Mouse (Mus musculus) testis, adult 2 months (tissue): ENCODE measurements at regions not wholly inside any gene's neighbourhood (a gene's known extent, or its start where the extent isn't known, plus 50 kb on each side); places are given as distances from the start of the nearest gene placed in this dataset.

Source experiments
- H3K27ac ChIP-seq: fragments of 200-500 bp; 2 replicates; pipeline ENCODE4 v1.5.1; 2012; ENCODE audit warnings: low read depth, low read length; ENCODE audit not compliant: control insufficient read depth, insufficient read depth
- H3K27me3 ChIP-seq: fragments of 200-500 bp; 2 replicates; pipeline ENCODE4 v1.6.1; 2012; ENCODE audit warnings: mild to moderate bottlenecking, low read length, moderate library complexity; ENCODE audit not compliant: control insufficient read depth, insufficient read depth
- H3K36me3 ChIP-seq: fragments of 200-500 bp; 2 replicates; pipeline ENCODE4 v1.6.1; 2012; ENCODE audit warnings: mild to moderate bottlenecking, low read length; ENCODE audit not compliant: control insufficient read depth, insufficient read depth
- H3K4me1 ChIP-seq: fragments of 200-500 bp; 2 replicates; pipeline ENCODE4 v1.6.1; 2012; ENCODE audit warnings: low read length; ENCODE audit not compliant: control insufficient read depth, insufficient read depth
- H3K4me3 ChIP-seq: fragments of 200-500 bp; 2 replicates; pipeline ENCODE4 v1.5.1; 2012; ENCODE audit warnings: low read depth, mild to moderate bottlenecking, low read length, moderate library complexity, mixed read lengths; ENCODE audit not compliant: control insufficient read depth
- CTCF ChIP-seq: fragments of 200-500 bp; IDR thresholded peaks from 2 replicates; pipeline ENCODE4 v1.5.1; 2012; ENCODE audit warnings: low read depth, mild to moderate bottlenecking, inconsistent platforms, low read length, moderate library complexity; ENCODE audit not compliant: control insufficient read depth, insufficient read depth, insufficient replicate concordance
- POLR2A ChIP-seq: fragments of 200-500 bp; IDR thresholded peaks from 2 replicates; pipeline ENCODE4 v1.6.1; 2012; ENCODE audit warnings: low read depth, mild to moderate bottlenecking, inconsistent platforms, low read length, moderate library complexity; ENCODE audit not compliant: control insufficient read depth

- no peak overlapping the region for H3K4me3 ChIP-seq
- TF ChIP-seq CTCF = no peak
- no peak for TF ChIP-seq POLR2A
- H3K36me3 ChIP-seq = no peaks in the 10 kb centered on the region
- no peaks in the 10 kb centered on the region for H3K4me1 ChIP-seq
- no peaks in the 10 kb centered on the region for H3K27me3 ChIP-seq
- H3K27ac ChIP-seq = no peak overlapping the region
Measured at GRCm38 (mm10) chr15:97487425-97487824, 218.2 kb downstream of the Rpap3 start.

- Histone ChIP-seq H3K27me3 (no peaks in the 10 kb centered on the region), H3K36me3 (no peaks in the 10 kb centered on the region), H3K27ac (no peak overlapping the region), H3K4me3 (peak overlapping the region; percentile 24), H3K4me1 (no peaks in the 10 kb centered on the region)
- no peak for TF ChIP-seq POLR2A
- TF ChIP-seq CTCF = no peak
Measured at GRCm38 (mm10) chr15:97471986-97472779, 225.1 kb upstream of the Amigo2 start.

DNA sequence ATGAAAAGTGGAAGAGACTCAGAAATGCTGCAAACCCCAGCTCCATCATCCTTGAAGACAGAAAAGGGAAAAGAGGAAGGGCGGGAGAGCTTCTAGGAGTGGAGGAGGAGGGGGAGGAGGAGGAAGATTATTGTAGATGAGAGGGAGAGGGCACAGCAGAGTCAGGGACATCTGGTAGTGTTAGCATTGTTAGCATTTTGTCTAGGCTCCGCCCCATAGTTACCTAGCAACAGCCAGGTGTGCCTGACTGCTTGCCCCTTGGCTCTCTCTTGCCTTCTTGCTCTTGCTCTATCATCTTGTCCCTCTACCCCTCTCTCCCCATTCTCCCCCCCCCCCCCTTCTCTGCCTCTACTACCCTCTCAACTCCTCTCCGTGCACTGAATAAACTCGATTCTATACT is 224.4 kb upstream of the Amigo2 start:
- Histone ChIP-seq H3K4me1 (no peaks in the 10 kb centered on the region), H3K27ac (no peak overlapping the region), H3K4me3 (peak overlapping the region; percentile 53), H3K36me3 (no peaks in the 10 kb centered on the region), H3K27me3 (no peaks in the 10 kb centered on the region)
- peak; percentile 21; the same call in 1 of the 2 replicates for TF ChIP-seq POLR2A
- TF ChIP-seq CTCF = no peak

GRCm38 (mm10) chr15:97469684-97470344 is 222.7 kb upstream of the Amigo2 start:
- H3K4me3 ChIP-seq = no peak overlapping the region
- no peaks in the 10 kb centered on the region for H3K36me3 ChIP-seq
- no peaks in the 10 kb centered on the region for H3K27me3 ChIP-seq
- TF ChIP-seq CTCF = no peak
- no peak for TF ChIP-seq POLR2A
- no peaks in the 10 kb centered on the region for H3K4me1 ChIP-seq
- H3K27ac ChIP-seq = no peak overlapping the region

DNA sequence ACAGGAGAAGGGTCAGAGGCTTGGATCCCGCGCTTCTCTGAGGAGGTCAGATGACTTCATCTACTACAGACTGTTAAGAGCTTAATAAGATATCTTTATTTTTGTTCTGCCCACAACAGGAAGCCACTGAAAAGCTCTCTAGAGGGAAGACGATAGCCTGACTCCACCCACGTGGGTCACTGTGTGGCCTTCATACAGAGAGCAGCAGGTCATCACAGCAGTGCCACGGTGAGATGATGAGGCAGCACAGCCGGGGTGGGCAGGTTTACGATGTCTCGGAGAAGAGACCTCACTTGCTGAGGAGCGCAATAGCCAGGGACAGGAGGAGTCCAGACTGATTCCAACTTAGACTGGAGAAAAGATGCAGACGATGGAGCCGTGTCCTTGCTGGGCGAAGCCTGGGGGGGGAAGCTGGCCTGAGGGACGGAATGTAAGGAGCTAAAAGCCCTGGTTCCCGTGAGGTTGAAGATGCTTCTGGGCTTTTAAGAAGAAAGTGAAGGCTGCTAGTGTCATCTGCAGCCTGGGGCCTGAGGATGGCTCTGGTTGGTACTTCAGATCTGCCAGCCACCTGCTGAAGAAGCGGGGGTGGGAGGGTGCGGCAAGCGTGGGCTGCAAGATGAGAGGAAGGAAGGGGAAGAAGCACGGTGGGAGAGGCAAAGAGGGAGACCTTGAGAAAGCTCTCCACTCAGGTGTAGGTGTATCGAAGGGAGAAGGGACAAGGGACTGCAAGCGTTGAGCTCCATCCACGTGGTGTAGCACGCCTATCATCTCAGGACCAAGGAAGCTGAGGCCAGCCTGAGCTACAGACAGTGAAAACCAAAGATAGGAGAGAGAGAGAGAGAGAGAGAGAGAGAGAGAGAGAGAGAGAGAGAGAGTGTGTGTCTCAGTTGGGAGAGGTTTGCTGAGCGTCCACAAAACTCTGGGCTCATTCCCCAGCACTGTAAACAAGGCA is 221.9 kb upstream of the Amigo2 start:
- H3K4me3 ChIP-seq = no peak overlapping the region
- TF ChIP-seq CTCF (no peak), POLR2A (no peak)
- no peaks in the 10 kb centered on the region for H3K4me1 ChIP-seq
- no peak overlapping the region for H3K27ac ChIP-seq
- no peaks in the 10 kb centered on the region for H3K36me3 ChIP-seq
- no peaks in the 10 kb centered on the region for H3K27me3 ChIP-seq

DNA sequence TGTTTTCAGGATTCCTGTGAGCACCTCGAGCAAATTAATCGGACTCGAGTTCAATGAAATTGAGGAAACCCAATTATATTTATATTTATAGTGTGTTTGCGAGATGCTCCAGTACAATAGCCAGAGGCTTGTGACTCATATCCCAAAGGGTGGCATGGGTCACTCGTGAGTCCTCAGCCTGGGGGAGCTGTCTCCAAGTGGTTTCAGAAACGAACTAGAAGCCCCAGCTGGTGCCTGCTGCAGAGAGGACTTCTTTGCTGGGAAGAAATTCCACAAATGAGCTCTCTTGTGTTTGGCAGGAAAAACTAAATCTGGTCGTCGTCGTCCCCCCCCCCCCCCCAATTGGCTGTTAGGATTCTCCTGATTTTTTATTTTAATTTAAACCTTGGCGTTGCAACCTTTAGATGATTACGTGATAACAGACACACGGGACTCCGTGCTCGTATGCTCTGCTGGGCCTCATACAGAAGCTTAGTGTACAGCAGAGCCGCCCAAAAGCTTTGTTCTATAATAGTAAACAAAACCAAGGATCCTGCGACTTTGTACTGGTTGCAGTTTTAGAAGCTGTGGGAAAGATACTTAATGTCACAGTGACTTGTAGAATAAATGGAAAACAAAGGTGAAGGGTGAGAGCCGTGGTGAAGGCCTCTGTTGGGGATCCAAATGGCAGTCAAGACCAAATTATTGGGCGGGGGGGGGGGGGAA is 220.8 kb upstream of the Amigo2 start:
- TF ChIP-seq POLR2A (no peak), CTCF (no peak)
- no peaks in the 10 kb centered on the region for H3K4me1 ChIP-seq
- no peaks in the 10 kb centered on the region for H3K27me3 ChIP-seq
- no peak overlapping the region for H3K27ac ChIP-seq
- no peaks in the 10 kb centered on the region for H3K36me3 ChIP-seq
- H3K4me3 ChIP-seq = no peak overlapping the region
